Mouse (Mus musculus) liver, embryonic 12.5 days (tissue): Measurements from ENCODE around the gene Mrap. TPM values are rescaled to one million over a fixed set of nuclear protein-coding genes. Genes with fewer than 3 reads are reported as not detected.

ENCODE experiments used
- ATAC-seq: fragments of 200-750 bp; cut with Nextera tagmentation; 2 replicates; pipeline ENCODE4 v1.8.0; 2017; ENCODE audit warnings: moderate number of reproducible peaks, mild to moderate bottlenecking, moderate library complexity
- H3K27ac ChIP-seq: fragments of 300-500 bp; sonication (generic); 2 replicates; pipeline ENCODE4 v1.5.1; 2016; ENCODE audit warnings: mild to moderate bottlenecking
- H3K27me3 ChIP-seq: fragments of 300-500 bp; sonication (generic); replicated peaks from 2 replicates; pipeline ENCODE4 v1.6.1; 2016; ENCODE audit warnings: mild to moderate bottlenecking, moderate library complexity
- H3K36me3 ChIP-seq: fragments of 300-500 bp; sonication (generic); 2 replicates; pipeline ENCODE4 v1.6.1; 2016; ENCODE audit warnings: mild to moderate bottlenecking, moderate library complexity
- H3K4me1 ChIP-seq: fragments of 300-500 bp; sonication (generic); 2 replicates; pipeline ENCODE4 v1.6.1; 2016
- H3K4me2 ChIP-seq: fragments of 300-500 bp; sonication (generic); 2 replicates; pipeline ENCODE4 v1.6.1; 2016; ENCODE audit warnings: mild to moderate bottlenecking, moderate library complexity
- H3K4me3 ChIP-seq: fragments of 300-500 bp; sonication (generic); 2 replicates; pipeline ENCODE4 v1.5.1; 2016; ENCODE audit warnings: mild to moderate bottlenecking, moderate library complexity
- H3K9ac ChIP-seq: fragments of 300-500 bp; sonication (generic); 2 replicates; pipeline ENCODE4 v1.6.1; 2016; ENCODE audit warnings: mild to moderate bottlenecking, moderate library complexity
- H3K9me3 ChIP-seq: fragments of 300-500 bp; sonication (generic); replicated peaks from 2 replicates; pipeline ENCODE4 v1.6.1; 2016; ENCODE audit warnings: mild to moderate bottlenecking, moderate library complexity
- WGBS: fragments of 180-500 bp; shearing (Covaris S2); methylation state at CpG from one replicate; pipeline ENCODE4 v1.1.7; 2016; ENCODE audit not compliant: insufficient replicate concordance; 5-methylcytosine and 5-hydroxymethylcytosine counted together
- polyA plus RNA-seq: library from polyadenylated mRNA; unstranded; fragments of >200 nt; fragmentation: Nextera tagmentation; extraction: Ambion mirVana; gene quantifications from 2 replicates; pipeline ENCODE4 v1.2.1, GENCODE M21; 2016

The Mrap gene
- polyA plus RNA-seq: 68.2 and 69.9 TPM in 2 replicates

- H3K9ac ChIP-seq: peak within 1 kb of the TSS; percentile 77
- H3K4me2 ChIP-seq: peak within 1 kb of the TSS; percentile 75
- no peaks in the 10 kb centered on the region; the same call in 1 of the 2 replicates for H3K27me3 ChIP-seq
- H3K9me3 ChIP-seq: no peaks in the 10 kb centered on the region
- ATAC-seq: peak; percentile 87
- peaks cover 79% of the 10 kb centered on the region for H3K4me1 ChIP-seq
- H3K27ac ChIP-seq: peak within 1 kb of the TSS; percentile 97
- WGBS: 31% methylated on average over 26 of the region's 26 CpGs
- H3K36me3 ChIP-seq: peaks cover 22% of the 10 kb centered on the region
- peak within 1 kb of the TSS; percentile 67 for H3K4me3 ChIP-seq
Measured at GRCm38 (mm10) chr16:90738092-90738956, at the start of gene Mrap. TSS of gene Mrap (plus strand) at chr16:90738207.

GRCm38 (mm10) chr16:90692704-90693385 lies 45.2 kb upstream of the Mrap start:
- 73% methylated on average over 15 of the region's 15 CpGs for WGBS
- no peak overlapping the region for H3K9ac ChIP-seq
- H3K4me1 ChIP-seq: no peaks in the 10 kb centered on the region
- no peak overlapping the region for H3K4me3 ChIP-seq
- no peaks in the 10 kb centered on the region for H3K36me3 ChIP-seq
- H3K9me3 ChIP-seq: no peaks in the 10 kb centered on the region
- no peak overlapping the region for H3K4me2 ChIP-seq
- no peak overlapping the region for H3K27ac ChIP-seq
- no peaks in the 10 kb centered on the region for H3K27me3 ChIP-seq
- no peak for ATAC-seq

GRCm38 (mm10) chr16:90693625-90694024 lies 44.4 kb upstream of the Mrap start:
- Histone ChIP-seq H3K4me2 (no peak overlapping the region), H3K4me1 (no peaks in the 10 kb centered on the region), H3K36me3 (no peaks in the 10 kb centered on the region), H3K9me3 (no peaks in the 10 kb centered on the region), H3K27me3 (no peaks in the 10 kb centered on the region), H3K9ac (no peak overlapping the region), H3K4me3 (no peak overlapping the region), H3K27ac (no peak overlapping the region)
- no peak for ATAC-seq
- WGBS: 78% methylated on average over 5 of the region's 5 CpGs

GRCm38 (mm10) chr16:90694719-90695118 lies 43.3 kb upstream of the Mrap start:
- H3K4me2 ChIP-seq: no peak overlapping the region
- peak; percentile 27; the same call in 1 of the 2 replicates for ATAC-seq
- 44% methylated on average over 9 of the region's 9 CpGs for WGBS

GRCm38 (mm10) chr16:90695121-90695520 lies 42.9 kb upstream of the Mrap start:
- WGBS: 67% methylated on average over 10 of the region's 10 CpGs
- H3K27ac ChIP-seq: no peak overlapping the region
- no peak overlapping the region for H3K9ac ChIP-seq
- no peaks in the 10 kb centered on the region for H3K27me3 ChIP-seq
- no peaks in the 10 kb centered on the region for H3K4me1 ChIP-seq
- H3K9me3 ChIP-seq: no peaks in the 10 kb centered on the region
- no peak overlapping the region for H3K4me2 ChIP-seq
- no peaks in the 10 kb centered on the region for H3K36me3 ChIP-seq
- H3K4me3 ChIP-seq: no peak overlapping the region
- ATAC-seq: no peak

More at GRCm38 (mm10) chr16:90694719-90695118, 43.3 kb upstream of the Mrap start:
- H3K36me3 ChIP-seq: no peaks in the 10 kb centered on the region
- H3K9ac ChIP-seq: no peak overlapping the region
- H3K4me1 ChIP-seq: no peaks in the 10 kb centered on the region
- no peak overlapping the region for H3K27ac ChIP-seq
- no peaks in the 10 kb centered on the region for H3K27me3 ChIP-seq
- no peak overlapping the region for H3K4me3 ChIP-seq
- H3K9me3 ChIP-seq: no peaks in the 10 kb centered on the region

GRCm38 (mm10) chr16:90696306-90696705 lies 41.7 kb upstream of the Mrap start:
- Histone ChIP-seq H3K9ac (no peak overlapping the region), H3K27me3 (no peaks in the 10 kb centered on the region), H3K36me3 (no peaks in the 10 kb centered on the region), H3K4me2 (no peak overlapping the region), H3K4me3 (no peak overlapping the region), H3K9me3 (no peaks in the 10 kb centered on the region), H3K27ac (no peak overlapping the region), H3K4me1 (no peaks in the 10 kb centered on the region)
- no peak for ATAC-seq
- 71% methylated on average over 9 of the region's 9 CpGs for WGBS

- Histone ChIP-seq H3K36me3 (no peaks in the 10 kb centered on the region), H3K27ac (no peak overlapping the region), H3K27me3 (no peaks in the 10 kb centered on the region), H3K9ac (no peak overlapping the region), H3K4me2 (no peak overlapping the region), H3K4me3 (no peak overlapping the region), H3K9me3 (0 out of 2 replicates have a peak, but pooled peaks cover 3% of the 10 kb centered on the region), H3K4me1 (0 out of 2 replicates have a peak, but pooled peaks cover 3% of the 10 kb centered on the region)
- 73% methylated on average over 14 of the region's 14 CpGs for WGBS
- no peak for ATAC-seq
Measured at GRCm38 (mm10) chr16:90699390-90699789, 38.6 kb upstream of the Mrap start.

- H3K36me3 ChIP-seq: no peaks in the 10 kb centered on the region
- WGBS: 90% methylated on average over 2 of the region's 2 CpGs
- no peak overlapping the region for H3K4me3 ChIP-seq
- H3K27ac ChIP-seq: no peak overlapping the region
- H3K9me3 ChIP-seq: 0 out of 2 replicates have a peak, but pooled peaks cover 3% of the 10 kb centered on the region
- 0 out of 2 replicates have a peak, but pooled peaks have one; percentile 30 for ATAC-seq
- no peak overlapping the region for H3K4me2 ChIP-seq
- H3K9ac ChIP-seq: no peak overlapping the region
- no peaks in the 10 kb centered on the region for H3K27me3 ChIP-seq
- H3K4me1 ChIP-seq: 0 out of 2 replicates have a peak, but pooled peaks cover 3% of the 10 kb centered on the region
Measured at GRCm38 (mm10) chr16:90701541-90701940, 36.5 kb upstream of the Mrap start.

- Histone ChIP-seq H3K27me3 (peaks cover 3% of the 10 kb centered on the region; the same call in 1 of the 2 replicates), H3K9ac (no peak overlapping the region), H3K4me1 (0 out of 2 replicates have a peak, but pooled peaks cover 3% of the 10 kb centered on the region), H3K4me3 (no peak overlapping the region), H3K4me2 (no peak overlapping the region), H3K36me3 (no peaks in the 10 kb centered on the region), H3K27ac (no peak overlapping the region), H3K9me3 (0 out of 2 replicates have a peak, but pooled peaks cover 3% of the 10 kb centered on the region)
- no peak for ATAC-seq
- WGBS: 2% methylated on average over 1 of the region's 1 CpGs
Measured at GRCm38 (mm10) chr16:90703646-90704045, 34.4 kb upstream of the Mrap start.

- no peak overlapping the region for H3K4me2 ChIP-seq
- 50% methylated on average over 13 of the region's 13 CpGs for WGBS
- peaks cover 6% of the 10 kb centered on the region; the same call in 1 of the 2 replicates for H3K27me3 ChIP-seq
- H3K9ac ChIP-seq: no peak overlapping the region
- 0 out of 2 replicates have a peak, but pooled peaks cover 3% of the 10 kb centered on the region for H3K9me3 ChIP-seq
- ATAC-seq: no peak
- no peak overlapping the region for H3K4me3 ChIP-seq
- H3K4me1 ChIP-seq: 0 out of 2 replicates have a peak, but pooled peaks cover 3% of the 10 kb centered on the region
- H3K36me3 ChIP-seq: no peaks in the 10 kb centered on the region
- H3K27ac ChIP-seq: no peak overlapping the region
Measured at GRCm38 (mm10) chr16:90704161-90704825, 33.7 kb upstream of the Mrap start.

- H3K4me1 ChIP-seq: 0 out of 2 replicates have a peak, but pooled peaks cover 3% of the 10 kb centered on the region
- no peak overlapping the region for H3K9ac ChIP-seq
- H3K36me3 ChIP-seq: no peaks in the 10 kb centered on the region
- WGBS: 13% methylated on average over 3 of the region's 3 CpGs
- no peak overlapping the region for H3K4me3 ChIP-seq
- no peak for ATAC-seq
- H3K4me2 ChIP-seq: no peak overlapping the region
- no peak overlapping the region for H3K27ac ChIP-seq
- H3K27me3 ChIP-seq: peaks cover 23% of the 10 kb centered on the region
- H3K9me3 ChIP-seq: 0 out of 2 replicates have a peak, but pooled peaks cover 3% of the 10 kb centered on the region
Measured at GRCm38 (mm10) chr16:90706279-90706678, 31.7 kb upstream of the Mrap start.
